Mouse (Mus musculus): Measurements from ENCODE around the gene Pde1a. TPM values are rescaled to one million over a fixed set of nuclear protein-coding genes. Genes with fewer than 3 reads are reported as not detected.

Pde1a gene
- total RNA-seq, 2 experiments from 2014 or later, result 13.0 to 23.8 TPM

DNA sequence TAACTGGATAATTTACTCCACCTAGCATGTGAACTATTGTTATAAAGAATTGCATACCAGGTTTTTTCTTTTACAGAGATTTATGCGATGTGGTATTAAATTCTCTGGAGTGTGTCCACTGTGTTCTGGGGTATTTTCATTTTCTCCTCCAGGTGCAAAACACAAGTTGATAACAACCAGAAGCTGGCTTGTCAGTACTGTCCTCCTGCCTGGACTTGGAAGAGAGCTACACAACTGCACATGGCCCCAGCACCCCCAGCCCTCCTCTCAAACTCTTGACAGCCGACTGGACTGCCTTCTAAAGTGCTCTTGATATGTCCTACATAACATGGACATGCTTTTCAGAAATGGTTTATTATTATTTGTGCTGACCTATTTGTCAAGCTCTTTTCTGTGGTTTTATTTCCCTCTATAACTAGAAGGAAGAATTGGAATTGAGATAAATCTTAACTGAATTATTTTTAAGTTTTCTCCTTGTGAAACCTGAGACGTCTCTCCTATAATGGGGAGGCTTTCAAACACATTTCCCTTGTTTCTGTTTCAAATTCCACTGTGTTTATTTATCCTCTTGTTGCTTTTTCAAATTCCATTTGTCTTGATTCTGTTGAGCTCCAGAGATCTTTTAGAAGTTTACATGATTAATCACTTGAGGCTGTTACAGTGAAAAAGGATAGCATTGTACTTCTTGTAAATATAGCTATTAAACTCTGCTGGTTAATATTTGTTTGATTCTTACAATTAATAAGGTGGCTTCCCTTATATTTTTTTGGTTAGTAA, 313.4 kb downstream of the Pde1a start:
- no peak for DNase-seq

DNA sequence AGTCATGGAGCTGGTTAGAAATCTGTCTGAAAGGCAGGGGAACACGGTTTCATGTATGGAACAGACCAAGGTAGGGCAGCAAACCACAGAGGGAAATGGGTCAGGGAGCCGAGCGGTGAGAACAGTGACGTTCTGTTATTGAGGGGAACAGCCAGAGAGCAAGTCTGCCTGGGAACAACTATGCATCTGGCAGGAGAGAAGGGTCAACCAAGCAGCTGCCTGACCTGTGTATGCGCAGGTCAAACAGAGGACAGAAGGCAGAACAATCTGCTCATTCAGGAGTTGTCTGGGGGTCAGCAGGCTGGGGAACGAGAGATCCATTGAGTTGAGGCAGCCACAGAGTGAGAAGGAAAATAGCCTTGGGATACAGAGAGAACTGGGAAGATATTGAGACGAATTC, 330.6 kb downstream of the Pde1a start:
- no peak for DNase-seq

DNA sequence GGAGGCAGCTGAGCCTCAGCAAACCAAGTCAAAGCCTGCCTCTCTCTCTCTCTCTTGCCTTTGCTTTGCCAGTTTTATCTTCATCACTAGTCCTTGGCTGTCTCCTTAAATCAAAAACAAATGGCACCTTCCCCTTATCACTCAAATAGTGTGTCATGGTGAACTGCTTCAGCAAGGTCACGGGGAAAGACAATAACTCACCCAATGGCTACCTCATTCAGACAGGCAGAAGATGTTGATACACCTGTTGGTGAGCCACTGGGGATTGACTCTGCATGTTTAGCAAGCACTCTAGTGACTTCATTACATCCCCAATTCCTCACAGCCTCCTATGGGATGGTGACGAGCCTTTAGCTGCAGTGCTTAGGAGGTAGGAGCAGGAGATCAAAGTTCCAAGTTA, 331.8 kb downstream of the Pde1a start:
- DNase-seq, result no peak

DNA sequence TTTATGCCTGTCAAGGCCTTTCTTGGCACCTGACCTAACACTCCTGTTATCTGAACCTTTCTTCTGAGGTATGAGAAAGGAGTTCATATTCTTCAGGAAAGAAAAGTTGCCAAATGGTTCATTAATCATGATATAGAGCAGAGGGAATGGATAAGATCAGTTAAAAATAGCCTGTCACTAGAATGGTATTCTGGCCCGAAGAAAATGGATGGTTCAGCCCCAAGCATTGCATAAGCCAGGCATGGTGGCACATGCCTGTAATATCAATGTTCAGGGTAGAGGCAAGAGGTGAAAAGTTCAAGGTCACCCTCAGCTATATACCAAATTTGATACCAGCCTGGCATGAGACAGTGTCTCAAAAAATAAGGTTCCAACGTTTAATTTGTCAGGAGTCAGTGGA, 336.1 kb downstream of the Pde1a start:
- DNase-seq, result no peak

DNA sequence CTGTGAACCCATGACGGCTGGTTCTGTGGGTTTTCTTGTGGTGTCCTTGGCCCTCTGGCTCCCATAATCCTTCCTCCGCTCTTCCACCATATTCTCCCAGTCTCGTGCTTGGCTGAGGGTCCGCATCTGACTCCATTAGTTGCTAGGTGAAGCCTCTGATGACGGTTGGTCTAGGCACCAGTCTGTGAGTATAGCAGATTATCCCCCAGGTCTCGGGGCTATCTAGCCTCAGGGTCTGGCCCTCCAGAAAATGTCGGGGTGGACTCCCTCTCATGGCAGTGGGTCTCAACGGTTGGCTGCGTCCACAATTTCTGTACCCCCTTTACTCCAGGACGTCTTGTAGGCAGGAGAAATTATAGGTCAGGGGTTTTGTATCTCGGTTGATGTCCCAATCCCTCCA, 342.8 kb downstream of the Pde1a start:
- DNase-seq, result no peak

DNA sequence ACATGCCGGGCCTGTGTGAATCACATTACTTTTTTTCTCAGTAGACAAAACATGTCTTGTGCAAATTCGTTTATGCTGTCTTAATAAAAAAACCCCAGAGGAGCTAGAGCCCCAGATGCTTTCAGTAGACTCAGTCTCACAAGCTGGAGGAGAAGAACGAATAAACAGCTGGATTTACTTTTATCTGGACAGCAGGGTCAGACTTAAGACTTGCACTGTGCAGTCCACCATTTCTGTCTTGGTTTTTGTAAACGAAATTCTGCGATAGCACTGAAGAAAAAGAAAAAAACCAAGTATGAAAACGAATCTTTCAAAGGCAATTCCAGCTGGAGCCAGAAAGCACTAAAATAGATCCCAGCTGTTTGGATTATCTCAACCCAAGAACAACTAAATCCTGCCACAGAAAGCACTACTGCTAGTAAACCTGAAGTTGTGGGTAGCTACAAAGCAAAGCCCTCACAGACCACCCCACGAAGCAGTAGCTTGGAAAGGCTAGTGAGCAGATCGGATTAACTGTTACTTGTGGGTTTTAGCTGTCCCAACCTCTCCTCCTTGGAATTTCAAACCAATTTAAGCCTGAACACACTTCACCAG, 343.6 kb downstream of the Pde1a start:
- DNase-seq, result no peak

Other genes with a start within 250 kb of the Pde1a start
- gene Prdx6b, start 163.0 kb upstream of the Pde1a start, total RNA-seq (2021), result not detected
- 10 to 100 TPM; 52.2 to 54.8 TPM for gene Dnajc10, start 186.0 kb upstream of the Pde1a start, total RNA-seq (2021)

Measured in adrenal gland, postnatal 36 days (tissue).